Mouse (Mus musculus) intestine, embryonic 15.5 days (tissue): Measurements from ENCODE around the gene Pygo1. TPM values are rescaled to one million over a fixed set of nuclear protein-coding genes. Genes with fewer than 3 reads are reported as not detected.

Experiments
- ATAC-seq: fragments of 200-750 bp; cut with Nextera tagmentation; 2 replicates; pipeline ENCODE4 v1.8.0; 2017; ENCODE audit warnings: moderate TSS enrichment, moderate library complexity
- H3K27ac ChIP-seq: fragments of 300-500 bp; sonication (generic); 2 replicates; pipeline ENCODE4 v1.5.1; 2015; ENCODE audit warnings: mild to moderate bottlenecking, inconsistent platforms
- H3K27me3 ChIP-seq: fragments of 300-500 bp; sonication (generic); replicated peaks from 2 replicates; pipeline ENCODE4 v1.6.1; 2015; ENCODE audit warnings: inconsistent platforms
- H3K36me3 ChIP-seq: fragments of 300-500 bp; sonication (generic); 2 replicates; pipeline ENCODE4 v1.6.1; 2015; ENCODE audit warnings: inconsistent platforms
- H3K4me1 ChIP-seq: fragments of 300-500 bp; sonication (generic); replicated peaks from 2 replicates; pipeline ENCODE4 v1.6.1; 2015; ENCODE audit warnings: inconsistent platforms
- H3K4me2 ChIP-seq: fragments of 300-500 bp; sonication (generic); replicated peaks from 2 replicates; pipeline ENCODE4 v1.6.1; 2015; ENCODE audit warnings: mild to moderate bottlenecking, inconsistent platforms
- H3K4me3 ChIP-seq: fragments of 300-500 bp; sonication (generic); replicated peaks from 2 replicates; pipeline ENCODE4 v1.5.1; 2015; ENCODE audit warnings: inconsistent platforms
- H3K9ac ChIP-seq: fragments of 300-500 bp; sonication (generic); 2 replicates; pipeline ENCODE4 v1.6.1; 2015; ENCODE audit warnings: inconsistent platforms
- H3K9me3 ChIP-seq: fragments of 300-500 bp; sonication (generic); 2 replicates; pipeline ENCODE4 v1.6.1; 2016; ENCODE audit warnings: inconsistent platforms
- WGBS: fragments of 180-500 bp; shearing (Covaris S2); methylation state at CpG from one replicate; pipeline ENCODE4 v1.1.7; 2015; 5-methylcytosine and 5-hydroxymethylcytosine counted together
- polyA plus RNA-seq: library from polyadenylated mRNA; unstranded; fragments of >200 nt; fragmentation: Nextera tagmentation; extraction: Ambion mirVana; gene quantifications from 2 replicates; pipeline ENCODE4 v1.2.1, GENCODE M21; 2015

Pygo1 gene
- polyA plus RNA-seq, 1 experiment from 2014 or later: 2.9 TPM

GRCm38 (mm10) chr9:72944286-72944685 is 18.8 kb downstream of the Pygo1 start:
- no peak overlapping the region for H3K4me3 ChIP-seq
- H3K4me2 ChIP-seq: no peak overlapping the region
- WGBS: 88% methylated on average over 13 of the region's 13 CpGs
- H3K27ac ChIP-seq: no peak overlapping the region
- no peak for ATAC-seq
- H3K9me3 ChIP-seq: no peaks in the 10 kb centered on the region
- H3K36me3 ChIP-seq: 0 out of 2 replicates have a peak, but pooled peaks cover 5% of the 10 kb centered on the region
- no peaks in the 10 kb centered on the region for H3K27me3 ChIP-seq
- no peak overlapping the region for H3K9ac ChIP-seq
- H3K4me1 ChIP-seq: no peaks in the 10 kb centered on the region

- H3K27me3 ChIP-seq: no peaks in the 10 kb centered on the region
- H3K36me3 ChIP-seq: 0 out of 2 replicates have a peak, but pooled peaks cover 5% of the 10 kb centered on the region
- no peak for ATAC-seq
- no peaks in the 10 kb centered on the region for H3K9me3 ChIP-seq
- no peak overlapping the region for H3K4me3 ChIP-seq
- no peak overlapping the region for H3K9ac ChIP-seq
- H3K4me1 ChIP-seq: no peaks in the 10 kb centered on the region
- 92% methylated on average over 1 of the region's 1 CpGs for WGBS
- no peak overlapping the region for H3K4me2 ChIP-seq
- no peak overlapping the region for H3K27ac ChIP-seq
These were observed 21.6 kb downstream of the Pygo1 start for GRCm38 (mm10) chr9:72947010-72947409.

- no peak; the same call in 1 of the 2 replicates for ATAC-seq
- no peak overlapping the region for H3K4me2 ChIP-seq
- no peaks in the 10 kb centered on the region for H3K9me3 ChIP-seq
- no peaks in the 10 kb centered on the region for H3K27me3 ChIP-seq
- no peak overlapping the region for H3K27ac ChIP-seq
- 51% methylated on average over 7 of the region's 7 CpGs for WGBS
- H3K4me3 ChIP-seq: no peak overlapping the region
- no peak overlapping the region for H3K9ac ChIP-seq
- no peaks in the 10 kb centered on the region for H3K4me1 ChIP-seq
- 0 out of 2 replicates have a peak, but pooled peaks cover 5% of the 10 kb centered on the region for H3K36me3 ChIP-seq
These were observed 24.1 kb downstream of the Pygo1 start for GRCm38 (mm10) chr9:72949572-72949971.

- Histone ChIP-seq H3K27me3 (no peaks in the 10 kb centered on the region), H3K9ac (no peak overlapping the region), H3K4me3 (no peak overlapping the region), H3K4me1 (0 out of 2 replicates have a peak, but pooled peaks cover 5% of the 10 kb centered on the region), H3K4me2 (no peak overlapping the region), H3K36me3 (no peaks in the 10 kb centered on the region), H3K9me3 (no peaks in the 10 kb centered on the region), H3K27ac (no peak overlapping the region)
- 57% methylated on average over 2 of the region's 2 CpGs for WGBS
- ATAC-seq: no peak
These were observed 29.3 kb downstream of the Pygo1 start for GRCm38 (mm10) chr9:72954746-72955145.

GRCm38 (mm10) chr9:72955546-72955945 is 30.1 kb downstream of the Pygo1 start:
- Histone ChIP-seq H3K27me3 (no peaks in the 10 kb centered on the region), H3K36me3 (no peaks in the 10 kb centered on the region), H3K27ac (no peak overlapping the region), H3K4me1 (0 out of 2 replicates have a peak, but pooled peaks cover 5% of the 10 kb centered on the region), H3K4me3 (no peak overlapping the region), H3K4me2 (no peak overlapping the region), H3K9ac (no peak overlapping the region), H3K9me3 (no peaks in the 10 kb centered on the region)
- ATAC-seq: no peak
- 43% methylated on average over 1 of the region's 1 CpGs for WGBS

GRCm38 (mm10) chr9:72958521-72959450 is 33.3 kb downstream of the Pygo1 start, which contains the start of the genes Dyx1c1 and Gm44503:
TSS of gene Dyx1c1 (plus strand) at chr9:72958785.
TSS of gene Gm44503 (plus strand) at chr9:72958852.
- peak within 1 kb of the TSS; percentile 14; the same call in 1 of the 2 replicates for H3K27ac ChIP-seq
- under 1% methylated on average over 43 of the region's 43 CpGs for WGBS

DNA sequence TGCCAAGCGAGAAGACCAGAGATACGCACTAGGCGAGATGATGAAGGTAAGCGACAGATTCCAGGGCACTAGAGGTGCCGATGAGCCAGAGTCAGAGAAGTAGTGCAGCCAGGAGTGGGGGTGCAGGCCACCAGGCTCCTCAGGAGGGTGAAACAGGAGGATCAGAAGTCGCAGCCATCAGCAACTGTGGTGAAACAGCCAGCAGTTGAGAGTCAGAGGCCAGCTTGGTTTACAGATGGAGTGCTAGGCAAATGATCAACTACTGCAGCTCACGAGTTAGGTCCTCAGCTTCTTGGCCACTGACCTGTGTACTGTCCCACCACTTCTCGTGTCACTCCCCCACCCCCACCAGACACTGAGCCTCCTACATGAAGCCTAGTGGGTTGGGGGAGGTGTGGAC is 35.9 kb downstream of the Pygo1 start:
- H3K36me3 ChIP-seq: no peaks in the 10 kb centered on the region
- H3K4me2 ChIP-seq: no peak overlapping the region
- H3K4me3 ChIP-seq: no peak overlapping the region
- no peaks in the 10 kb centered on the region for H3K27me3 ChIP-seq
- WGBS: 65% methylated on average over 8 of the region's 8 CpGs
- no peaks in the 10 kb centered on the region for H3K9me3 ChIP-seq
- H3K4me1 ChIP-seq: 0 out of 2 replicates have a peak, but pooled peaks cover 5% of the 10 kb centered on the region
- no peak for ATAC-seq
- H3K27ac ChIP-seq: no peak overlapping the region
- no peak overlapping the region for H3K9ac ChIP-seq

More at GRCm38 (mm10) chr9:72958521-72959450, 33.3 kb downstream of the Pygo1 start, which contains the start of the genes Dyx1c1 and Gm44503:
- Histone ChIP-seq H3K9ac (peak within 1 kb of the TSS; percentile 61), H3K27me3 (no peaks in the 10 kb centered on the region), H3K4me3 (peak within 1 kb of the TSS; percentile 73), H3K4me1 (0 out of 2 replicates have a peak, but pooled peaks cover 5% of the 10 kb centered on the region), H3K4me2 (peak within 1 kb of the TSS; percentile 77), H3K9me3 (no peaks in the 10 kb centered on the region), H3K36me3 (no peaks in the 10 kb centered on the region)
- peak; percentile 93 for ATAC-seq

GRCm38 (mm10) chr9:72961959-72962358 is 36.5 kb downstream of the Pygo1 start:
- no peak overlapping the region for H3K4me3 ChIP-seq
- H3K9ac ChIP-seq: no peak overlapping the region
- 75% methylated on average over 15 of the region's 15 CpGs for WGBS
- no peaks in the 10 kb centered on the region for H3K9me3 ChIP-seq
- no peak overlapping the region for H3K27ac ChIP-seq
- no peak for ATAC-seq
- H3K4me2 ChIP-seq: no peak overlapping the region
- H3K36me3 ChIP-seq: no peaks in the 10 kb centered on the region
- H3K27me3 ChIP-seq: no peaks in the 10 kb centered on the region
- 0 out of 2 replicates have a peak, but pooled peaks cover 5% of the 10 kb centered on the region for H3K4me1 ChIP-seq

GRCm38 (mm10) chr9:72968349-72969061 is 43.1 kb downstream of the Pygo1 start:
- H3K27ac ChIP-seq: no peak overlapping the region
- peak; percentile 80 for ATAC-seq
- no peak overlapping the region for H3K9ac ChIP-seq
- no peaks in the 10 kb centered on the region for H3K36me3 ChIP-seq
- no peaks in the 10 kb centered on the region for H3K9me3 ChIP-seq
- H3K4me1 ChIP-seq: no peaks in the 10 kb centered on the region
- H3K27me3 ChIP-seq: no peaks in the 10 kb centered on the region
- WGBS: 31% methylated on average over 11 of the region's 11 CpGs
- no peak overlapping the region for H3K4me3 ChIP-seq
- H3K4me2 ChIP-seq: no peak overlapping the region

GRCm38 (mm10) chr9:72969874-72970273 is 44.4 kb downstream of the Pygo1 start:
- Histone ChIP-seq H3K27me3 (no peaks in the 10 kb centered on the region), H3K9me3 (no peaks in the 10 kb centered on the region), H3K27ac (no peak overlapping the region), H3K36me3 (no peaks in the 10 kb centered on the region), H3K4me3 (no peak overlapping the region), H3K9ac (no peak overlapping the region), H3K4me1 (no peaks in the 10 kb centered on the region), H3K4me2 (no peak overlapping the region)
- WGBS: 71% methylated on average over 7 of the region's 7 CpGs
- no peak for ATAC-seq

- Histone ChIP-seq H3K4me3 (no peak overlapping the region), H3K27ac (no peak overlapping the region), H3K27me3 (no peaks in the 10 kb centered on the region), H3K4me2 (no peak overlapping the region), H3K9me3 (no peaks in the 10 kb centered on the region), H3K4me1 (no peaks in the 10 kb centered on the region), H3K9ac (no peak overlapping the region), H3K36me3 (no peaks in the 10 kb centered on the region)
- ATAC-seq: no peak
- 89% methylated on average over 5 of the region's 5 CpGs for WGBS
These were observed 47.0 kb downstream of the Pygo1 start for GRCm38 (mm10) chr9:72972435-72972834.

GRCm38 (mm10) chr9:72972984-72973383 is 47.5 kb downstream of the Pygo1 start:
- H3K4me1 ChIP-seq: no peaks in the 10 kb centered on the region
- H3K4me3 ChIP-seq: no peak overlapping the region
- no peaks in the 10 kb centered on the region for H3K9me3 ChIP-seq
- ATAC-seq: no peak
- no peak overlapping the region for H3K27ac ChIP-seq
- no peak overlapping the region for H3K4me2 ChIP-seq
- no peak overlapping the region for H3K9ac ChIP-seq
- no peaks in the 10 kb centered on the region for H3K27me3 ChIP-seq
- no peaks in the 10 kb centered on the region for H3K36me3 ChIP-seq
